Mouse (Mus musculus): ENCODE results near the gene Prelid3b.

GRCm38 (mm10) chr2:174459365-174459764 lies 13.5 kb downstream of the Prelid3b start:
- no peak for TF ChIP-seq CTCF (IDR thresholded peaks at IDR 0.05; ENCODE audit: extremely low read depth, insufficient read length, insufficient replicate concordance, low read depth, low read length)
- TF ChIP-seq POLR2A (IDR thresholded peaks at IDR 0.05; ENCODE audit: low read depth, low read length) = no peak
